Mouse (Mus musculus) stomach, embryonic 16.5 days (tissue): Measurements from ENCODE around the gene Dgkk. TPM values are rescaled to one million over a fixed set of nuclear protein-coding genes. Genes with fewer than 3 reads are reported as not detected.
A peak's percentile ranks its signal among the peaks of the same experiment; 100 is the strongest.
"Not testable (repeated sequence)": the region's sequence is repeated elsewhere in the genome, so short reads cannot be mapped to it uniquely, and the experiment has no call there.

Experiments
- ATAC-seq: fragments of 200-750 bp; cut with Nextera tagmentation; 2 replicates; pipeline ENCODE4 v1.8.0; 2017; ENCODE audit warnings: moderate number of reproducible peaks, moderate TSS enrichment; ENCODE audit not compliant: insufficient read depth, low FRiP score
- H3K27ac ChIP-seq: fragments of 300-500 bp; sonication (generic); 2 replicates; pipeline ENCODE4 v1.5.1; 2014; ENCODE audit warnings: low read length
- H3K27me3 ChIP-seq: fragments of 300-500 bp; sonication (generic); 2 replicates; pipeline ENCODE4 v1.6.1; 2014; ENCODE audit warnings: low read length, control low read depth, mixed read lengths; ENCODE audit not compliant: control insufficient read depth, insufficient read depth
- H3K36me3 ChIP-seq: fragments of 300-500 bp; sonication (generic); 2 replicates; pipeline ENCODE4 v1.6.1; 2014; ENCODE audit warnings: low read length; ENCODE audit not compliant: control insufficient read depth, insufficient read depth
- H3K4me1 ChIP-seq: fragments of 300-500 bp; sonication (generic); 2 replicates; pipeline ENCODE4 v1.6.1; 2014; ENCODE audit warnings: low read length, control low read depth, mixed read lengths; ENCODE audit not compliant: control insufficient read depth, insufficient read depth
- H3K4me2 ChIP-seq: fragments of 300-500 bp; sonication (generic); 2 replicates; pipeline ENCODE4 v1.6.1; 2014; ENCODE audit warnings: low read depth, low read length, mixed read lengths
- H3K4me3 ChIP-seq: fragments of 300-500 bp; sonication (generic); replicated peaks from 2 replicates; pipeline ENCODE4 v1.5.1; 2014; ENCODE audit warnings: mild to moderate bottlenecking, low read length
- H3K9ac ChIP-seq: fragments of 300-500 bp; sonication (generic); 2 replicates; pipeline ENCODE4 v1.6.1; 2014; ENCODE audit warnings: low read length
- H3K9me3 ChIP-seq: fragments of 300-500 bp; sonication (generic); replicated peaks from 2 replicates; pipeline ENCODE4 v1.6.1; 2016; ENCODE audit warnings: low read length, control low read depth; ENCODE audit not compliant: control insufficient read depth
- WGBS: fragments of 180-500 bp; shearing (Covaris S2); extraction: QIAGEN DNeasy Blood & Tissue Kit; methylation state at CpG from one replicate; pipeline ENCODE4 v1.1.7; 2014; 5-methylcytosine and 5-hydroxymethylcytosine counted together
- polyA plus RNA-seq: library from polyadenylated mRNA; unstranded; fragments of >200 nt; fragmentation: Nextera tagmentation; extraction: Ambion mirVana; gene quantifications from 2 replicates; pipeline ENCODE4 v1.2.1, GENCODE M21; 2015

Gene Dgkk
- 0.05 and 0.06 TPM in 2 replicates for polyA plus RNA-seq

DNA sequence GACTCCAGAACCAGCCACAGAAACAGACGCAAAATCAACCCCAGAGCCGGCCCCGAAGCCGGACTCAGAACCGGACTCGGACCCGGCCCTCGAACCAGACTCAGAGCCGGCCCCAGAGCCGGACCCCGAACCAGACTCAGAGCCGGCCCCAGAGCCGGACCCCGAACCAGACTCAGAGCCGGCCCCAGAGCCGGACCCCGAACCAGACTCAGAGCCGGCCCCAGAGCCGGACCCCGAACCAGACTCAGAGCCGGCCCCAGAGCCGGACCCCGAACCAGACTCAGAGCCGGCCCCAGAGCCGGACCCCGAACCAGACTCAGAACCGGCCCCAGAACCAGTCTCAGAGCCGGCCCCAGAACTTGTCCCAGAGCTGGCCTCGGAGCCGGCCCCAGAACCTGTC, at the start of gene Dgkk:
Gene Dgkk, plus strand, starts transcription at position 301 of the 400 bp plus-strand sequence.
- H3K9me3 ChIP-seq, H3K4me1 ChIP-seq, H3K27ac ChIP-seq, H3K9ac ChIP-seq, H3K36me3 ChIP-seq, ATAC-seq: not testable (repeated sequence)
- Histone ChIP-seq H3K27me3 (peaks cover 12% of the 10 kb centered on the region), H3K4me3 (peak within 1 kb of the TSS; percentile 35), H3K4me2 (peak within 1 kb of the TSS; percentile 56)
- 12% methylated on average over 16 of the region's 30 CpGs for WGBS

DNA sequence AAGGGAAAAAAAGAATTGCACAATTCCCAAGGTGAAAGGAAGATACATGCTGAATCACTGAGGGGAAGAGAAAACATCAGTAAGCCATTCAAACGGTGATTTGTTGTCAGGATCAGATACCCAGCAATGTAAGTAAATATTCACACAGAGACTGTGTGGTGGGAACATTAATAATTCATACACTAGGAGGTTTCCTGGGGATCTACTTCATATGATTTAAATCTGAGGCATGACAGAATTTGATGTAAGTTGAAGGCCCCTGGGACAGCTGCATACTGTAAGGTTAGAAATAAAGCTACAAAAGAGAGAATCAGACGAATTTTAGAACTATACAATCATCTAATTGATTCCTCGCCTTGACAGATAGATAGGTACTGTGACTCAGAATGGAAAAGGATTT, 45.1 kb upstream of the Dgkk start:
- no peak overlapping the region for H3K27ac ChIP-seq
- H3K9ac ChIP-seq: no peak overlapping the region
- H3K27me3 ChIP-seq: no peaks in the 10 kb centered on the region
- ATAC-seq: no peak
- 66% methylated on average over 3 of the region's 3 CpGs for WGBS
- no peaks in the 10 kb centered on the region for H3K9me3 ChIP-seq
- no peak overlapping the region for H3K4me3 ChIP-seq
- H3K36me3 ChIP-seq: no peaks in the 10 kb centered on the region
- H3K4me2 ChIP-seq: no peak overlapping the region
- no peaks in the 10 kb centered on the region for H3K4me1 ChIP-seq

DNA sequence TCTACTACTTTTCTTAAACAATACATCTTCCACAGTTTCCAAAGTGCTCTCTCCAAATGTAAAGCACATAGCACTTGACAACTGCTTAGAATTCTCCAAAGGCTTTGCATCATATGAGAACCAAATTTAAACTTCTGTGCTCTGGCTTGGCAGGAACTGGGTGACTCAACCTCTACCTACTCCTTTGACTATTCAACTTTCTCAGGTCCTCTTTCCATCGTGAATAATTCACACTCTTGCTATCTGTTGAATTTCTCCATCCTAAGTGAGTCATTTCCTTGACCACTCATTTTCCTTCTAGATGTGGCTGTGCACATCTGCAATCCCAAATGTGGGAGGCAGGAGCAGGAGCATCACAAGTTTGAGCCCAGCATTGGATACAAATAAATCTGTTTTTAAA, 28.4 kb upstream of the Dgkk start:
- Histone ChIP-seq H3K9ac (no peak overlapping the region), H3K9me3 (no peaks in the 10 kb centered on the region), H3K27ac (no peak overlapping the region), H3K36me3 (no peaks in the 10 kb centered on the region), H3K4me3 (no peak overlapping the region), H3K4me1 (no peaks in the 10 kb centered on the region), H3K27me3 (no peaks in the 10 kb centered on the region), H3K4me2 (no peak overlapping the region)
- WGBS: 62% methylated on average over 1 of the region's 1 CpGs
- no peak for ATAC-seq

DNA sequence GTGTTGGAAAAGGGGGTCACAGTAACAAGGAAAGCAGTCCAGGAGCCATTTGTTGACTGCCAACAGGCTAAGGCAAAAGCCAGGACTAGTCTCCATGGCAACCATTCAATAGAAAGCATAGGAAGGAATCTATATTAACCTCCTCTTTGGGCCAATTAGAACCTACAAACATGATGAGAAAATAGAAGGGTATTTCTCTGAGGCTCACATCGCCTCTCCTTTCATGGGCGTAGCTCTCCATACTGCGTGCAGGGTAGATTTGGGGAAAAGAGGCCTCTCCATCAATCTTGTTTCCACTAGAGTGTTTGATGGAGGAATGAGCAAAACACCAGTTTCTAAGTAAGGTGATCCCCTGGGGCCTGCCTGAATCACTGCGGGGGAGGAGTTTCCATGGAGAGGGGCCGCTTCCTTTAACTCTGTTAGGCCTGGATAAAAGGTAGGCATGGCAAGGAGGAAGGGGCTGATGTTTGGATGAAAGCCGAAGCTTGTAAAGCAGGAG, 27.5 kb upstream of the Dgkk start:
- ATAC-seq: no peak

DNA sequence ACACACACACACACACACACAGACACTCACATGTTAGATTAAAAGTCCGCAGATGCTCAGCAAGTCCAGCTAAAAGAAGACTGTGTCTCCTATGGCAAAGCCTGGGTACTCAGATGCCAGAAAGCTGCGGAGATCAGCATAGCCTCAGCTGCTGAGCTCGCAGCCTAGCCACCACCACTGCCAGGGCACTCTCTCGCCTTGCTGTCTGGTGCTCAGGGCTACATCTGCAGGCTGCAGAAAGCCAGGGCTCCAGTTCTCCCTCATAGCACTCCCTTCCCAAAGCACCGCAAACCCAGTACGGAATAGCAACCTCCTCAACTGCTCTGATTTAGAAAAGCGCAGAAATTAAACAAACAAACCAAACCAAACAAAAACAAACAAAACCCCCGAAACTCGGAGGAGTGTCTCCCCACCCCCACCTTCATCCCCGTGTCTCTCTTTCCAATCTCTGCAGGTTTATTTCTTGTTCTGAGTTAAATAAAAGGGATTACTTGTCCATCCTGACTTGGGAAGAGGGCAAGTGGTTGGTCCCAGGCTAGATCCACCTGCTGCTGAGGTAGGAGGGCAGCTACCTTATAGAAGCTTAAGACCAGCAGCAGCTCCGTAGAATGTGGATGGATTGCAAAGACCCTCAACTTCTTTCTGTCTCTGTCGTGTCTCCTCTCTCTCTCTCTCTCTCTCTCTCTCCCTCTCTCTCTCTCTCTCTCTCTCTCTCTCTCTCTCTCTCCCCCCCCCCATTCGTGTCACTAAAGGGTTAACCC, 1.4 kb upstream of the Dgkk start:
- Histone ChIP-seq H3K4me1 (no peaks in the 10 kb centered on the region), H3K4me2 (peak overlapping the region; percentile 56), H3K36me3 (no peaks in the 10 kb centered on the region), H3K4me3 (peak overlapping the region; percentile 35), H3K9me3 (no peaks in the 10 kb centered on the region), H3K27ac (no peak overlapping the region), H3K27me3 (peaks cover 12% of the 10 kb centered on the region), H3K9ac (no peak overlapping the region)
- no peak for ATAC-seq
- 17% methylated on average over 13 of the region's 13 CpGs for WGBS

More for the DNA sequence above, 27.5 kb upstream of the Dgkk start:
- no peak overlapping the region for H3K4me2 ChIP-seq
- no peak overlapping the region for H3K4me3 ChIP-seq
- H3K27ac ChIP-seq: no peak overlapping the region
- H3K9me3 ChIP-seq: no peaks in the 10 kb centered on the region
- H3K27me3 ChIP-seq: no peaks in the 10 kb centered on the region
- 40% methylated on average over 6 of the region's 6 CpGs for WGBS
- no peaks in the 10 kb centered on the region for H3K4me1 ChIP-seq
- no peaks in the 10 kb centered on the region for H3K36me3 ChIP-seq
- H3K9ac ChIP-seq: no peak overlapping the region

DNA sequence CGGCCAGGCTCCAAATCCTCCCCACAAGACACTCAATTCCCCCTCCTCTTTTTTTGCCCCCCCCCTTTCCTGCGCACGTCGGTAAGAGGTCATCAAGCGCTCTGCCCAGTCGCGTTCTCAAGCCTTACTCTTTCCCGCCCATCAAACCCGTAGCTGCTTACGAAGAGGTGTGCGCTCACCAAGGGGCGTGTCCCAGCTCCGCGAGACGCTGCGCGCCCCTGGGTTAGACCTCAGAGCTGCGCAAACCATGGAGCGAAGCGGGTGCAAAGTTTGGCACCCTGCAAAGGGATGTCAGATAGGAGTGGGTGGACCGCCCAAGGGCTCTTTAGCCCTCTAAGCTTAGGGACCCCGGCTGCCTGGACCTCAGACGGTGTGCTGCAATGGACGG, 862 bp upstream of the Dgkk start:
- ATAC-seq: peak; percentile 73; the same call in 1 of the 2 replicates

DNA sequence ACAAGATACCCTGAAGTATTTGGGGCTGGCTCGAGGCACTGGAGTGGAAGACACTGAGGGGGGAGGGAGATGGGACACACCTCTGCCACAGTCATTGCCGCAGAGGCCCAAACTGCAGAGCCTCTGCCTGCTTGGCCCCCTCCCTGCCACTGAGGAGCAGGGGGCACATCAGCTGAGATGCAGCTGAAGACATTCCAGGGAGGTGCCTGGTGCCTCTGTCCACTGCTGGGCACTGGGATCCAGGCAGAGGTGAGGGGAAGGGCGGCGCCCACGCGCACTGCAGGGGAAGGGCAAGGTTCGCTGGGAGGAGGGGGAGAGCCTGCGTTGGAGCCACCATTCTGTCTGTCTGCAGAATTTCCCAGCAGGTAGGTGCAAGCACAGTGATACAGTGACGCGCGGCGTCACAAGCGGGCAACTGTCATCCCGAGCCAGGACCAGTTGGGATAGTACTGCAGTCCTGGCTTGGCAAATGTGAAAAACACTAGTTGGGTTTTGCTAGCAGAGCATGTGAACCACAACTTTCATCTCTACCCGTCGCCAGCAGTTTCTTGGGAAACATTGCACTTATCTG, 948 bp downstream of the Dgkk start:
- Histone ChIP-seq H3K4me1 (no peaks in the 10 kb centered on the region), H3K4me3 (no peak overlapping the region), H3K36me3 (no peaks in the 10 kb centered on the region), H3K27ac (no peak overlapping the region), H3K4me2 (no peak overlapping the region), H3K9ac (no peak overlapping the region), H3K9me3 (no peaks in the 10 kb centered on the region), H3K27me3 (peaks cover 12% of the 10 kb centered on the region)
- WGBS: 14% methylated on average over 16 of the region's 16 CpGs
- no peak for ATAC-seq

More for the DNA sequence above, 862 bp upstream of the Dgkk start:
- H3K36me3 ChIP-seq: no peaks in the 10 kb centered on the region
- no peaks in the 10 kb centered on the region for H3K4me1 ChIP-seq
- H3K27ac ChIP-seq: no peak overlapping the region
- WGBS: 15% methylated on average over 21 of the region's 24 CpGs
- no peak overlapping the region for H3K9ac ChIP-seq
- H3K4me3 ChIP-seq: peak overlapping the region; percentile 35
- H3K27me3 ChIP-seq: peaks cover 12% of the 10 kb centered on the region
- peak overlapping the region; percentile 56 for H3K4me2 ChIP-seq
- no peaks in the 10 kb centered on the region for H3K9me3 ChIP-seq

DNA sequence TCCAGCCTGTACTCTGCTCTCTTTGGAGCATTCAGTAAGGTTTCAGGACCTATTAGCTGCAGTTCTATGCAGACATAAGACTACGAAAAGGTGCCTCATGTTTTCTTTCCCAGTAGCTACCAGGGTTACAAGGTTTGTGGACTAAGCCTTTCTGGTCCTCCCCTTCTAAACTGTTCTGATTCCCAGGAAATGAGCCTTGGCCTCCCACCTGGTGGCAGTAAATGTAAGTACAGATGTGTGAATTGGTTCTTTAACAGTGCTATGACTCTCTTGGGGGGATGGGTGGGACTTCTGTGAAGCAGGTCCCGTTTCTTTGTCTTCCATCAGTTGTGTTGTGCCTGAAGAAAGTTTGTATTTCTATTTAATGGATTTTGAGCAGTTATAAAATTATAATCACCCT, 53.4 kb downstream of the Dgkk start:
- no peak overlapping the region for H3K9ac ChIP-seq
- no peaks in the 10 kb centered on the region for H3K27me3 ChIP-seq
- ATAC-seq: no peak
- H3K4me2 ChIP-seq: no peak overlapping the region
- 38% methylated on average over 2 of the region's 2 CpGs for WGBS
- no peaks in the 10 kb centered on the region for H3K4me1 ChIP-seq
- H3K4me3 ChIP-seq: no peak overlapping the region
- H3K36me3 ChIP-seq: no peaks in the 10 kb centered on the region
- H3K27ac ChIP-seq: no peak overlapping the region
- H3K9me3 ChIP-seq: no peaks in the 10 kb centered on the region

DNA sequence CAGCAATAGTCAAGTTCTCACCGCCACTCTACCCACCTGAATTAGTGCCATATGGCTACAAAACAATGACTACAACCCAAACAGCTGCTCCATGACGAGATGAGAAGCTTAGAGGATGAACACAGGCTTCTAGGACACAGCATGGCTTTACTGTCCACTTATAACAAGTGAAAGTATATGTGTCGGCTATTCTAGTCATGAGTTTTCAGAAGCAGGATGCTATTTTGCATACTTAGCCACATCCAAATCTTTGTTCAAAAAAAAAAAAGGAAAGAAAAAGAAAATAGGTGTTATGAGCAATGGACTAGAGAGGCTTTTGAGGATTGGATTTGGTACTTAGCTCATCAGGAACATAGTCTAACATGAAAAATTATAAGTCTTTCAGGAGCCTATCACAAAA, 74.4 kb downstream of the Dgkk start:
- no peaks in the 10 kb centered on the region for H3K36me3 ChIP-seq
- WGBS: 66% methylated on average over 3 of the region's 3 CpGs
- no peaks in the 10 kb centered on the region for H3K27me3 ChIP-seq
- ATAC-seq: no peak
- no peak overlapping the region for H3K27ac ChIP-seq
- no peak overlapping the region for H3K4me2 ChIP-seq
- no peak overlapping the region for H3K9ac ChIP-seq
- H3K4me1 ChIP-seq: no peaks in the 10 kb centered on the region
- H3K9me3 ChIP-seq: no peaks in the 10 kb centered on the region
- H3K4me3 ChIP-seq: no peak overlapping the region
